Mouse (Mus musculus): ENCODE results near the gene Rtn2.

The Rtn2 gene

DNA sequence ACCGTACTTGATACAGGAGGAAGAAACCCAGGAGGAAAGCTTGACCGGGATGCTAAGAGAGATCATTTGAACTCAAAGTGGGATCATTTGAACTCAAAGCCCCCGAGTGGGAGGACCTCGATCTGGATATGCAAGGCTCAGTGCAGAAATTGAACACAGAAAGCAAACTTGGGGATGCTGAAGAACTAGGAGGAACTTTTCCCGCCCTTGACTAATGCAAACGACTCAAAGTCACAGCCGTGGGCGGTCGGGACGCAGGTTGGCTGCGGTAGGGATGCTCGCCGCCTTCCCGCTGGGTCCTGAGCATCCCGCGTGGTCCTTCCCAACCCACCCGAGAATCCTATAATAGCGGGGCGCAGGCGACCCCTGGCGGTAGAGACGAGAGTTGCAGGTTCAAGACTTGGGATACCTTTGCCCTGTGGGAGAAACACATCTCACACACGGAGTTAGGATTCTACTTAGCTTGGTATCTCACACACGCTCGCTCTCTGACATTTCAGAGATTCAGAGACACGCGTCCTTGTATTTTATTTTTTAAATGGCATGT is 60.1 kb downstream of the Rtn2 start:
- in situ Hi-C loops (cut with MboI, MseI): loop anchor here (5.0 kb wide), 1 partner anchor 35 kb away; no protein-coding TSS in a partner anchor

DNA sequence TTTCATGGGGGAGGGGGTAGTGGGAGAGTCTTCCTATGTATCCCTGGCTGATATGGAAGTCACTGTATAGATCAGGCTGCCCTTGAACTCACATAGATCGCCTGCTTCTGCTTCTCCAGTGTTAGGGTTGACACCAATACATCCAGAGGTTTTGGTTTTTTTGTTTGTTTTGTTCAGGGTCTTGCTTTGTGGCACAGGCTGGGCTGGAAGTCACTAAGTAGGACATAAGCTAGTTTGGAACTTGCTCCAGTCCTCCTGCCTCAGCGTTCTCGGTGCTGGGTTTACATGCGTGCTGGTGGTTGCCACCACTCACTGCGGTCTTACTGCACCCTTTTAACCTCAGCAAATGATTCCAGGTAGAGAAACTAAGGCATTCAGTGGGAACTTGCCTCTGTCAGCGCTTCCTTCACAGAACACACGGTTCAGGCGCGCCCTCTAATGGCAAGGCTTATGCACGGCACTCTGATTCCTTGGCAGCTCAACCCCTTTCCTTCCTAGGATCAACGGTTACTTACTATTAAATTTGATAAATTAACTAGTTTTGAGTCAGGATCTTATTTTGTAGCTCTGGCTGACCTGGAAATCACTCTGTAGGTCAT is 60.9 kb downstream of the Rtn2 start:
- in situ Hi-C loops (cut with MboI, MseI): loop anchor here (5.0 kb wide), 1 partner anchor 36 kb away; no protein-coding TSS in a partner anchor

DNA sequence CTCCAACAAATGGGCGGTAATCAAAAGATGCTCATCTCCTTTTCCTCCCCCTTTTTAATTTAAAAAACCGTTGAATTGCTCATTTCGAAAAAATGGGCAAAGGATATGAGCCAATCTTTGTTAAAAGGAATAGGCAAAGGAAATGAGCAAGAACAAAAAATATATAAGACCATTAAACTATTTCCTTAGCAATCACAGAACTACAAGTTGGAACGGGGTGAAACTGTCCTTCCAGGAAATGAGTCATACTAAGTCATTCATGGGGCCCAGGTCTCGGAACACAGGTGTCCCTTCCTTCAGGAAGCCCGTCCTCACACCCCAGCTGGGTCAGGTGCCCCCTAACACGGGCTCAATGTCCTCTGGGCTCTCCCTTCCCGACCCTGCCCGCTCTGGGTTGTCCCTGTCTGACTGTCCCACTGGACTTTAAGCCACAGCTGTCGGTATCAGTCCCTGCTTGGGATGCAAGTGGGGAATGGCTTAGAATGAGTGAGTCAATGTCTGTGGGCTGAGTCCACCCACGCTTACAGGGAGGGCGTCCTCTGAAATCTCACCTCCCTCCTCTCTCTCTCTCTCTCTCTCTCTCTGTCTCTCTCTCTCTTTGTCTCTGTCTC is 61.9 kb downstream of the Rtn2 start, which contains the start of gene Ercc1:
Gene Ercc1, plus strand, starts transcription at position 542 of the 611 bp plus-strand sequence.
- in situ Hi-C loops (cut with MboI, MseI): loop anchor here (5.0 kb wide), 1 partner anchor 37 kb away; no protein-coding TSS in a partner anchor

DNA sequence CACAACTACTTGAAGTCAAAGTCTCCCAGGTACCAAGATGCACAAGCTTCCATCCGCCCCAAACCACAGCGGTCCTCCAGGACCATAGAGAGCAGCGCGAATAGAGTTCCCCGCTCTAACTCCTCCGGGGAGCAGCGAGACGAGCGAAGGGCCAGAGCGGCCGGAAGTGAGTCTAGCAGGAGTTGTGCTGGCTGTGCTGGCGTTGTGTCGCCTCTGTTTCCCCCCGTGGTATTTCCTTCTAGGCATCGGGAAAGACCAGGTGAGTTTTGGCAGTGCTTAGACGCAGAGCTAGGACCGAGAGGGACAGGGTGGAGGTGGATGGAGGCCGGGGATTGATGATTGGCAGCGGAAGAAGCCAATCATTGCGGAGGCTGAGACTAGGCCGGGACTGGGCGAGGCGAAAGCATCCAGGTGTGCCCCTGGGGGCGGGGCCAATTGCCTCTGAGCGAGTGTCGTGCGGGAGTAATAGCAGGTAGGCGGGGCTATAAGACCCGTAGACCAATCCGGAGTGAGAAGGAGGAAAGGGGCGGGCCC is 62.6 kb downstream of the Rtn2 start:
- in situ Hi-C loops (cut with MboI, MseI): loop anchor here (5.0 kb wide), 1 partner anchor 38 kb away; no protein-coding TSS in a partner anchor
